Mouse (Mus musculus) frontal cortex, postnatal 14 days (tissue): ENCODE results near the gene Lbh.

Experiments
- DNase-seq, 2 experiments: peaks; one replicate each; pipeline ENCODE4 v3.0.0; 2022; ENCODE audit warnings: low spot score in 2 of 2

Gene Lbh

GRCm38 (mm10) chr17:72938871-72939568, 20.9 kb downstream of the Lbh start:
- DNase-seq, result no peak

- DNase-seq, result no peak
These were observed 21.4 kb downstream of the Lbh start for GRCm38 (mm10) chr17:72939569-72939899.

- no peak for DNase-seq
These were observed 26.3 kb downstream of the Lbh start for GRCm38 (mm10) chr17:72944368-72944767.

GRCm38 (mm10) chr17:72947111-72947859, 29.2 kb downstream of the Lbh start:
- DNase-seq, result no peak

GRCm38 (mm10) chr17:72948119-72948518, 30.0 kb downstream of the Lbh start:
- DNase-seq, result no peak

GRCm38 (mm10) chr17:72949247-72949701, 31.2 kb downstream of the Lbh start:
- no peak for DNase-seq

GRCm38 (mm10) chr17:72951331-72951730, 33.2 kb downstream of the Lbh start:
- DNase-seq, result no peak

- DNase-seq, result no peak
These were observed 35.9 kb downstream of the Lbh start for GRCm38 (mm10) chr17:72953811-72954685.

GRCm38 (mm10) chr17:72955534-72955933, 37.4 kb downstream of the Lbh start:
- DNase-seq, result no peak

GRCm38 (mm10) chr17:72957016-72957415, 38.9 kb downstream of the Lbh start:
- DNase-seq, result no peak

- no peak for DNase-seq
These were observed 40.8 kb downstream of the Lbh start for GRCm38 (mm10) chr17:72958886-72959285.

- DNase-seq, result no peak
These were observed 41.5 kb downstream of the Lbh start for GRCm38 (mm10) chr17:72959497-72960039.

- no peak for DNase-seq
These were observed 42.1 kb downstream of the Lbh start for GRCm38 (mm10) chr17:72960243-72960642.

- DNase-seq, result no peak
These were observed 42.8 kb downstream of the Lbh start for GRCm38 (mm10) chr17:72960873-72961272.

- no peak for DNase-seq
These were observed 44.0 kb downstream of the Lbh start for GRCm38 (mm10) chr17:72961953-72962630.

GRCm38 (mm10) chr17:72965687-72966086, 47.6 kb downstream of the Lbh start:
- DNase-seq, result no peak

GRCm38 (mm10) chr17:72966091-72966531, 48.0 kb downstream of the Lbh start:
- no peak for DNase-seq

GRCm38 (mm10) chr17:72966878-72967277, 48.8 kb downstream of the Lbh start:
- no peak for DNase-seq

- DNase-seq, result no peak
These were observed 49.5 kb downstream of the Lbh start for GRCm38 (mm10) chr17:72967371-72968175.

- DNase-seq, result no peak
These were observed 50.6 kb downstream of the Lbh start for GRCm38 (mm10) chr17:72968666-72969065.
